Mouse (Mus musculus): ENCODE data around the gene Rab3a.
A peak's percentile ranks its signal among the peaks of the same experiment; 100 is the strongest.

The Rab3a gene

GRCm38 (mm10) chr8:70742981-70743655 lies 11.4 kb upstream of the Rab3a start:
- peak; percentile 48 for DNase-seq

- no peak for DNase-seq
These were observed 10.6 kb upstream of the Rab3a start for GRCm38 (mm10) chr8:70743656-70744590.

GRCm38 (mm10) chr8:70744806-70745205 lies 9.7 kb upstream of the Rab3a start:
- no peak for DNase-seq

- no peak for DNase-seq
These were observed 8.7 kb upstream of the Rab3a start for GRCm38 (mm10) chr8:70745691-70746220.

- DNase-seq = no peak
These were observed 7.8 kb upstream of the Rab3a start for GRCm38 (mm10) chr8:70746676-70747075.

- no peak for DNase-seq
These were observed 7.1 kb upstream of the Rab3a start for GRCm38 (mm10) chr8:70747211-70747890.

GRCm38 (mm10) chr8:70748246-70749096 lies 6.0 kb upstream of the Rab3a start:
- DNase-seq = peak; percentile 6

- peak; percentile 12 for DNase-seq
These were observed 5.3 kb upstream of the Rab3a start for GRCm38 (mm10) chr8:70749097-70749674.

- peak; percentile 4 for DNase-seq
These were observed 4.3 kb upstream of the Rab3a start for GRCm38 (mm10) chr8:70750128-70750680.

- DNase-seq = peak; percentile 90
These were observed 2.3 kb upstream of the Rab3a start for GRCm38 (mm10) chr8:70752000-70752764.

- DNase-seq = peak; percentile 75
These were observed 1.3 kb upstream of the Rab3a start for GRCm38 (mm10) chr8:70753151-70753550.

GRCm38 (mm10) chr8:70754871-70755660 lies 587 bp downstream of the Rab3a start:
- DNase-seq = peak; percentile 75

- peak; percentile 28 for DNase-seq
These were observed 1.4 kb downstream of the Rab3a start for GRCm38 (mm10) chr8:70755661-70756475.

GRCm38 (mm10) chr8:70756476-70757040 lies 2.1 kb downstream of the Rab3a start:
- peak; percentile 12 for DNase-seq

GRCm38 (mm10) chr8:70757523-70758307 lies 3.2 kb downstream of the Rab3a start:
- peak; percentile 56 for DNase-seq

- DNase-seq = no peak
These were observed 3.8 kb downstream of the Rab3a start for GRCm38 (mm10) chr8:70758308-70758615.

- peak; percentile 32 for DNase-seq
These were observed 4.4 kb downstream of the Rab3a start for GRCm38 (mm10) chr8:70758616-70759561.

Data from thymus, postnatal 4 days (tissue).